Mouse (Mus musculus) heart, postnatal 0 days (tissue): ENCODE measurements around the gene Prune1.

Experiments
- CTCF ChIP-seq: IDR thresholded peaks from 2 replicates; pipeline ENCODE4 v1.5.1; 2016; ENCODE audit warnings: antibody characterized with exemption, control low read depth, low read depth
- EP300 ChIP-seq: IDR thresholded peaks from 2 replicates; pipeline ENCODE4 v1.6.1; 2016; ENCODE audit warnings: antibody characterized with exemption, low read depth

DNA sequence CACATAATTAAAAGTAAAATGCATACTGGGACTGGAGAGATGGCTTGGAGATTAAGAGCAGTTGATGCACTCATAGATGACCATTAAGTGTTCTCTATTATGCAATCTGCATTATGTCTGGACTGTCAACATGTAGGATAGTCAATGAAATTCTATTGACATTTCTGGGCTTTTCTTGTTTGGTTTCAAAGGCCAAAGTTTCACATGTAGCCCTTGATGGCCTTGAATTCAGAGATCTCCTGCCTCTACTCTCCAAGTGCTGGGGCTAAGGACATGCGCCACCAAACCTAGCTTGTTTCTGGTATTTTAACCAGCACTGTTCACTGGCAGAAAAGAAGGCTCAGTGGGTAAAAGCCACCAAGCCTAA lies 68.3 kb downstream of the Prune1 start:
- TF ChIP-seq CTCF (no peak), EP300 (no peak)
